Mouse (Mus musculus): ENCODE measurements around the gene Tha1.
"Not testable (repeated sequence)": the region's sequence is repeated elsewhere in the genome, so short reads cannot be mapped to it uniquely, and the experiment has no call there.

Gene Tha1

DNA sequence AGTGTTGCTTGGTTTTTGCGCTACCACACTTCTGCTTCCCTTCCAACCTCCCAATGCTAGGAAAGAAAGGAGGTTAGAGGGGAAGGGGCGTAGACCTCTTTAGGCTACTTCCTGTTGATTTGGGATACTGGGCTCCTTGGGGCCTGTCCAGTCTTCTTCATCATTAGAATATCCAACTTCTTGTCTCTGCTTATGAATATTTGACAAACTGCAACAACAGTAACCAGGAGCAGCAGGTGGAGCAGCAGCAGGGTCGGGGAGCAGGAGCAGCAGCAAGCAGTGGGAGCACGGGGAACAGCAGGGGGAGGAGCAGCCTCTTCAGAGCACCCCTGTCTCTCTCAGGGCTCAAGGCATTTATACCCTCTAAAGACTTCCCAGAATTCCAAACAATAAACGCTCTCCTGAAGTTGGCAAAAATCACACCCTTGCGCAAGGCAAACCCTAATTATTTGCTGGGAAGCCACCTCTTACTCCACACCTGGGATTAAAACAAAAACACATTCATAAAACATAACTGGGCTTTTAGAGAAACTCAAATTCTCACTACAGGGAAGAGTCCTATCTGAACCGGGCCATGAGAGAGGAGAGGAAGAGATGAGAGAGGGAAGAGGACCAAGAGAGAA, 25.6 kb downstream of the Tha1 start:
- DNase-seq = no peak

DNA sequence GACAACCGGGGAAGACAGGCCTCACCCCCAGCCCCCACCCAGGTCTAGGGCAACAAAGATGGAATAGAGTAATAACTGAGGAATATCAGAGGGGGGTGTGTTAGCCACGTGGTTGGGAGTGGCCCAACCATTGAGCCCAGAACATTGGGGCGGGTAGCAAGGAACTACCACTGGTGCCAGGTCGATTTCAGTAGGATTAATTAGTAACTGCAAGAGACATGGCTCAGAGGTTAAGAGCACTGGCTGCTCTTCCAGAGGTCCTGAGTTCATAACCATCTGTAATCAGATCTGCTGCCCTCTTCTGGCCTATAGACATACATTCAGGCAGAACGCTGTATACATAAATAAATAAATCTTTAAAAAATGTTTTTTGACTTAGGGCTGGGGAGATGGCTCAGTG, 26.6 kb downstream of the Tha1 start:
- DNase-seq = no peak

GRCm38 (mm10) chr11:117845651-117846050, 27.6 kb downstream of the Tha1 start:
- no peak for DNase-seq

- no peak for DNase-seq
Measured at GRCm38 (mm10) chr11:117844997-117845396, 28.3 kb downstream of the Tha1 start.

DNA sequence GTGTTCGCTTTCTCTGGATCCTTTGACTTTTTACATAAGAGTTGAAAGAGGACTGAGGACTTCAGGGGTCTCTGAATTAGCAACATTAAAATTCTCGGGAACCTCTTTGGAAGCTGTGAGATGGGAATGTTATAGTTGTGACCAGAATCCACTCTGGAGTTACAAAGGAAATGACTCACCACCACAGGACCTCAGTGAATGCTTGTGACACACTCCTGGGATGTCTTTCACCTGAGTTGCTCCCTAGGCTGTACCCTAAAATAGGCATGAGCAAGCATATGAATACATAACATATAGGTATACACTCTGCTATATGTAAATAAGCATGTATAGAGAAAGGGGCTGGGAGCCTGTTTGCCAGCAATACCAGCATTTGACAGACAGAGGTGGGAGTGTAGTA, 29.8 kb downstream of the Tha1 start:
- no peak for DNase-seq

- no peak for DNase-seq
Measured at GRCm38 (mm10) chr11:117840910-117841309, 32.4 kb downstream of the Tha1 start.

- DNase-seq = peak in 1 of 2 experiments; percentile 38
Measured at GRCm38 (mm10) chr11:117839021-117839420, 34.3 kb downstream of the Tha1 start.

- no peak for DNase-seq
Measured at GRCm38 (mm10) chr11:117838572-117838971, 34.7 kb downstream of the Tha1 start.

DNA sequence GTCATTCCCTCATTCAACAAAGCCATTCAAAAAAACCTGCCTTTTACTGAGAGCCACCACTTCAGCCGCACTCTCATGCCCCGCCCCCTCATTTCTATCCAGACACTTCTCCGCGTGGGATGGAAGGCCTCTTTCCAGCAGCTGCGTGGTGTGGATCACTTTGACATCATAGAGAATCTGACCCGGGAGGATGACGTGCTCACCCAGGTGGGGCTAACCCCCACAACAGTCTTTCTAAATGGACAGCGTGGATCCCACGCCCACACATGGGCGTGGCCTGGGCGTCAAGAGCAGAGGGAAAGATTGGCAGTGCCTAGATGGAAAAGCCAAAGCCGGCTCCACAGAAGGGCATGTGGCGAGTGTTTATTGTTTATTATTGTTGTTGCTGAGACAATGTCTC, 37.0 kb downstream of the Tha1 start:
- peak in 1 of 2 experiments; percentile 29 for DNase-seq

- DNase-seq = no peak
Measured at GRCm38 (mm10) chr11:117834086-117834485, 39.2 kb downstream of the Tha1 start.

GRCm38 (mm10) chr11:117833509-117833908, 39.8 kb downstream of the Tha1 start:
- not testable (repeated sequence) for DNase-seq

GRCm38 (mm10) chr11:117832086-117832969, 41.0 kb downstream of the Tha1 start:
- DNase-seq = peak; percentile 47 to 74

DNA sequence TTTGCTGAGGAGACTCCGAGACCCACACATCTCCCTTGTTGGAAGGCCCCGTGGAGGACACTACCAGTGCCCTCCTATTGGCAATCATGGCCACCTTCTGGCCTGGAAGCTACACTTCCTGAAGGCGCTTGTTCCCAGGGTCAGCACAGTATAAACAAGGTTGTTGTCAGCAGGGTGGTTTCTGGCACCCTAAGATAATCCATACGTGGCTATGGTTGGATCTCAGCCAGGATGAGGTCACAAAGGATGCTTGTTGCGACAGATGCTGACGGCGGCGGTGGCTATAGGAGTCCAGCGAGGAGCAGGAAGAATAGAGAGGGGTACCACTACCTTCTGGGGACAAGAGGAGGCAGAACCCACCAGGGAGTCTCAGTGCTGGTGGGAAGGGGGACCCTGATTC, 42.9 kb downstream of the Tha1 start:
- no peak for DNase-seq

DNA sequence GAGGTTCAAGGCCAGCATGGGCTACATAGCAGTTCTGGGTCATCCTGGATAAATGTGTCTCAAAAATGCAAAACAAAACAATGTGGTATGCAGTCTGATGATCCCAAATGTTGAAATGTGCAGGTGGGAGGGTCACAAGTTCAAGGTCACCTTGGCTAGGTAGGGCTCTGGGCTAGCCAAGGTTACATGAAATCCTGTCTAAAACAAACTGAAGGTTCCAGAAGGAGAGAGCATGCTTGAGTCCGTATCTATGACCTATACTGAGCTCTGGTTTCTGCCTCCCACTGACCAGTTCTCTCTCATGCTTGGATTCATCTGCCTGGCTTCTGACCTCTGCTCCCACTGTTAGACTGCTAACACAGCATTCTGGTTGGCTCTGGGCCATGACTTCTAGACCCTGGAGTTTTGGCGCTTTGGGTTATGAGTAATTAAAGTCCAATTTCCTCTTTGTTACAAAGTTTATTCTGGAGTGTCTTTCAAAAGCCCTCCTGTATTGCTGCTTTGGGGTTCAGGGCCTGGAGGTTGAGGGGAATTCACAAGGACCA, 43.5 kb downstream of the Tha1 start:
- no peak for DNase-seq

- DNase-seq = peak; percentile 43 to 44
Measured at GRCm38 (mm10) chr11:117828888-117829604, 44.2 kb downstream of the Tha1 start.

- peak in 1 of 2 experiments; percentile 49 for DNase-seq
Measured at GRCm38 (mm10) chr11:117828149-117828887, 45.0 kb downstream of the Tha1 start.

GRCm38 (mm10) chr11:117827386-117827785, 45.9 kb downstream of the Tha1 start:
- DNase-seq = no peak

DNA sequence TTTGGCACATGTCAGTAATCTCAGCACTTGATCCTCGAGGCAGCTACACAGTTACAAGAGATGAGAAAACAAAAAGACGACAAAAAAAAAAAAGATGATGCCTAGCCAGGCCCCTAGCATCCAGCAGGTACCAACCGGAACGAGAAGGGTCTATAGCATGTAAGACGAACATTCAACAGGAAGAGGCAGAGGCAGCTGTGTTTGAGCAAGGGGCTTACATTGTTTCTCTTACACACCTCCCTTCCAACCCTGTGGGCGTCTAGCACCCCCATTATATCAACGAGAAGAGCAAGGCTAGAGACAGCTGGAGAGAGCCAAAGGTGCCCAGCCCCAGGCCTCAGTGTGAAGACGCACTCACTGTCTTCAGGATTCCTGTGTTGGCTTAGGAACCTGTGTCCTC, 46.4 kb downstream of the Tha1 start:
- DNase-seq = no peak

DNA sequence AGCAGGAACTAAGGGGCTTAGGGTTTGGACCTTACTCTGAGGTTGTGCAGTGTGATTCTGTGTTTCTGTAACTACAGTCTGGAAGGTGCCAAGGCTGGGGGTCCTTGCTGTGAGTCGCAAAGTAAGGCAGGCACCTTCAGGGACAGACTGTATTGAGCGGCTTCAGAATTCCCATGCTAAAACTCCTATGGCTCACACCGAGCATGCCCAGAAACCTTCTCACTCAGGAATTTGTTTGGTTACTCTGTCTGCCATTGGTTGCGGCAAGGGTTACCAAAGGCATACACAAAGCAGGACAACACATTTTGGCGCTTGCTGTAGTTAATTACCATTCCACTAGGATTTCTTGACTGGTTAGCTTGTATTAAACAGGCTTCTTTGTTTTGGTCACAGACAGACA, 47.1 kb downstream of the Tha1 start:
- DNase-seq = no peak

- peak; percentile 35 to 52 for DNase-seq
Measured at GRCm38 (mm10) chr11:117825333-117826101, 47.8 kb downstream of the Tha1 start, which contains the start of the genes Afmid and Tk1. Gene Afmid (plus strand): TSS chr11:117825924. Gene Tk1 (minus strand): TSS chr11:117826092.
